Mouse (Mus musculus): ENCODE measurements at regions not wholly inside any gene's neighbourhood (a gene's known extent, or its start where the extent isn't known, plus 50 kb on each side); places are given as distances from the start of the nearest gene placed in this dataset.
A peak's percentile ranks its signal among the peaks of the same experiment; 100 is the strongest.

DNA sequence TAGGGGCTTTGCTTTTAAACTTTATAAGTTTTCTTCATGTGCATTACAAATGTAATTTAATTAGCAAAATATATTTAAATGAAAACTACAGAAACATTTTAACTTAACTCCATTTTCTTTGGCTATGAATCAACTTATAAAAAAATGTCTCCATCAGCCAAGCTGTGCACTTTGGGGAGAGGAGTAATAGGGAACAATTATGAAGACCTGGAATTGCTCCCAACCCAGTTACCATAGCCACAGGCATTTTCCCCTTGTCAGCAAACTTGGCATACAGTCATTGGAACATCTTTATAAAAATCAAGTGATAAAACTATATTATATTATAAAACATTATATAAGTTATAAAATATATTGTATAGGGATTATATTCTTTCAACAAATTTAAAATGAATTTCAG lies 65.0 kb downstream of the Atxn7l3b start:
- no peak for DNase-seq

DNA sequence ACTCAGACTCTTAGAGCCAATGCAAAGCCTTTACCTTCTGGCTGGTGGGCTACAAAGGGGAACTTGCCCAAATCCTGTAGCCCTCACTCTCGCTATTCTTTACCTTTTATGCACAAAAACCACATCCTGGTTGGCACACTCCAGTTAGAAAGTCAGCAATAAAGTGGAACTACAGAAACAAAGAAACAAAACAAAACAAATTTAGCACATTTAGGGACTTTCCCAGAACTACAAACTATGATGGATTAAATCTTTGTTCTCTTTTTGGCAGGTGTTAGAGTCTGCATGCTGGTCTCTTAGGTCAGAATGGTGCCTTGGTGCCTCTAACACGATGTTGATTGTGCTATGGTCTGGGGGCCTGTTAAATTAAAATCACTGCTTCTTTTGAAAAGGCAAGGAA lies 65.4 kb downstream of the Atxn7l3b start:
- no peak for DNase-seq

DNA sequence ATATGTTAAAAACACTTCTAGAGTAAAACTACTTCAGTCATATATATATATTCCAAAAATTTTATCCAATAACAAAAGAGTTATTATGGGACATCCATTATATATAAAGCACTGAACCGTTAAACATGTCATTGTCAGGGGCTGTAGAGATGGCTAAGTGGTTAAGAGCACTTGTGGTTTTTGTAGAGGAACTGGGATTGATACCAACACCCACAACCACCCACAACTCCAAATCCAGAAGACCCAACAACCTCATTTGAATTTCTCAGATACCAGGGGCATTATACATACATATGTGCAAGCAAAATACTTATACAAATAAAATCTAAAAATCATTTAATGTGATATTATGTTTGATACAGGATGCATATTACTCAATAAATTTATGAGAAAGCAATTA lies 76.8 kb downstream of the Atxn7l3b start:
- DNase-seq, result no peak

DNA sequence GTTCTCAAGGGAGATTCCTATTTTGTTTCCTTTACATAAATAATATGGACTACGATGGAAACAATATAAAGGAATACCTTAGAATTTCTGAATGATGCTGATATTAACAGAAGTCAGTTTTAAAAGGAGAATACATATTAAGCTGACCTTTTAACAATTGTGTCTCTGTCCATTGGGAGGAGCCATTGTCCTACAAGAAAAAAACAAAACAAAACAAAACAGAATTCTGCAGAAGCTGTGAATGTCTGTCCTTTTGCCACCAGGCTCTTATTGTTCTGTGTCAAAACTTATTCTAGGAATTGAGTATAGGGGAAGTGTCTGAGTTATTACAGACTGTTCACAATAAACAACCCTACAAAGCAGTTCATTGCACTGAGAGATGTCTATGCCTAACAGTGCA lies 82.6 kb downstream of the Atxn7l3b start:
- peak; percentile 33 for DNase-seq

DNA sequence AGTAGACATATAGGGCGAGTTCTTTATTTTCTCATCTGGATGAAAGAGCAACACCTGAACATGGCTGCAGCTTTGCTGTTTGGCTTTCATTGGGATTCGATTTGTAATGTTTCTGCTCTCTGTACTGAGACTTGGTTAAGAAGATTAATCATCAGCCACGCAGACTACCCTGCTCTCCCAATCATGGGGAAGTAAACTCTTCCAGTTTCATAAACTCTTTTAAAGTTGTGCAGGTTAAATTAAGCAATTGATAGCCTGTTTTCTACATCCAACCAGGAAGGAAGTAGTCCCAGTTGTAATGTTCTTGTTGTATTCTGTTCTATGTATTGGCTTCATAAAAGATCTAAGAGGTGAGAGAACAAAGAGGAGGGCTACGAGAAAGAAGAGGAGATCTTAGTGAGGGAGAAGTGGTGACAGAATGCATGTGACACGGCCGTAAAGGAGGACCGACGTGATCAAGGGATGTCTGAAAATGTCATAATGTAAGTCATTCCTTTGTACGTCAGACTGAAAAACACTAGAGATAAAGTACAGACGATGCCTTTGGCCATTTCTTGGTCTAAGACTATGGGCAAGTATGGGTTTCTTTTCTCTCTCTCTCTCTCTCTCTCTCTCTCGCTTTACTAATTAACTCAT lies 91.3 kb downstream of the Atxn7l3b start:
- DNase-seq, result no peak

DNA sequence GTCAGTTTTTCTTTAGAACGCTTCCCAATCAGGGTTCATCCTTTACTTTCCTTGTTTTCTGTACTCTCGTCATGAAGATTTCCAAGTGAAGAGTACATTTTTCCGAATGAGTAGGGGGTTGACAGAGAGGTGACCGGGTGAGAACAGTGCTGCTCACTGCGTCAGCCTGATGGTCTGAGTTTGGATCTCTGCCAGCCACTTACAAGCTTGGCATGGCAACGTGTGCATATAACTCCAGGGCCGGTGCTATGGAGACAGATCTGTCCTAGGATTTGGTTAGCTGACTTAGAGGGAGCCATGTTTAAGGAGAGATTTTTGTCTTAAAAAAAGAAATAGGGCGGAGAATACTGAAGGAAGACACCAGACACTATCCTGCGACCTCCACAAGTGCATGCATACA lies 92.8 kb downstream of the Atxn7l3b start:
- DNase-seq, result peak; percentile 2

DNA sequence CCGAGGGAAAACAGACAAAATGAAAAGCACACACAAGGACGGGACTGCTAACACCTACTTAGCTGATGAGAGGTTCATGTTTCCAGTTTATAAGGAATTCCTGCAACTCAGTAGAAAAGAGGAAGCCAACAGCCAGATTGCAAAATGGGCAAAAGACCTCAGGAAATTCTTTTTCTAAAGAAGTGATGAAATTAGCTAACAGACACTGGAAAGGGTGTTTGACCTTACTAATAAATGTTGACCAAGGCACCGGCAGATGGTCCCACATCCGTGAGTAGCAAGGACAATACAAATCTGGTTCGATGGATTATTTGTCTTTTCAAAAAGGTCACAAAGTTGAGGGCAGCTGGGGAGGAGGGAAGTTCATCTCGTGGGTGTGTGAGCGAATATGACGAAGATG lies 93.3 kb downstream of the Atxn7l3b start:
- DNase-seq, result peak; percentile 1

DNA sequence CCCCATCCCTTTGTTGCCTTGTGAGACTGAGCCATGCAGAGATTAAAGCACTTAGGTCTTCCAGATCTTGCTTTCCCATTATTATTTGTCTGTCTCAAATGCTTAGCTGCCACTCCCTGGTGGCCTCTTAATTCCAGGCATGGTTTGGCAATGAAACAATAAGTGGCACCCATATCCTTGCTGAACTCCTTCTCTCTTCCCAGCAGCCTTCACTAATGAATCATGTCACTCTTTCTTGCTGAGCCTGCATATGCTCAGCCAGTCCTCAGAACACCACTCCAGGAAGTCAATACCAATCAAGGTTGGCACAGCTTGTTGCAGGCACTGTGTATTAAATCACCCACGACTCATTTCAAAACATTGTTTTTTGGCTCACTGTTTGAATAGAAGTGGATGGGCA lies 118.6 kb downstream of the Atxn7l3b start:
- DNase-seq, result peak; percentile 59

DNA sequence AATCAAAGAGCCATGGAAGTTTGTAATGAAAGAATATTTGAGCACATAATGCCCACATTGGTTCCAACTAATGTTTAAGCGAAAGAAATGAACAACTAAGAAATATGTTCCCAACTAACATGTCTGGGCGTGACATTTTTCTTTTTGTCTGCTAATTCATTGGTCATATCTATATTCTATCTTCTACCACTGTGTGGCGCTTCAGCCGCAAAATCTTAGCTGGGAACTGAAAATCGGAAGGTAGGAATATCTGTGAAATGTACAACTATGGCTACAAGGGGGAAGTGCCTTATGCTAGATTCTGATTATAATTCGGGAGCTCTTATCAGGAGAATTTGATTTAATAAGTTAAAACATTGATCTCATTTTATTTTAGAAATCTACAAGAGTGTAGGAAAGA lies 125.2 kb downstream of the Atxn7l3b start:
- DNase-seq, result peak; percentile 49

DNA sequence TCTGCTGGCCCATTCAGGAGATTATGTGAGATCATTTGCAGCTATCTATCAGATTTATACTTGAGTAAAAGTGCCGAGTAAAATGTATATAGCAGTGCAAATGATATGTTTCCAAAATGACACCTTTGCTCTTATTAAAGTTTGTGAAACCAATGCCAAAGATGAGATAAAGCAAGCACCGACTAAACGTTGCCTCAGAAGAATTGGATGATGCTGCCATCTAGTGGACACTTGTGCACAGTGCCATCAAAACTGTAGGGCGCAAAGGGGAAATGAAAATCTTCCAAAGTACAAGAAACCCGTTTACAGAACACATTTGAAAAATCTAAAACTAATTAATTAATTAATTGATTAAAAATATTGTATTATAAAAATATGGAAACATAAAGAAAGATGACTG lies 127.2 kb downstream of the Atxn7l3b start:
- peak; percentile 70 for DNase-seq

DNA sequence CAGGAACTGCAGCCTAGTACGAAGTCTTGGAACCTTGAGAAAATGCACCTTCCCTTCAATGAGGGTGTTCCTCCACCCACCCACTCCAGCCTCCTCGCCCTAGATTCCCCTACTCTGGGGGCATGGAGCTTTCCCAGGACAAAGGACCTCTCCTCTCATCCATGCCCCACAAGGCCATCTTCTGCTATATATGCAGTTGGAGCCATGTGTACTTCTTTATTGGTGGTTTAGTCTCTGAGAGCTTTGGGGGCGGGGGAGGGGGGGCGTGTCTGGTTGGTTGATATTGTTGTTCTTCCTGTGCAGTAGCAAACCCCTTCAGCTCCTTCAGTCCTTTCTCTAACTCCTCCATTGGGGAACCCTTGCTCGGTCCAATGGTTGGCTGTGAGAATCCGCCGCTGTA lies 130.2 kb downstream of the Atxn7l3b start:
- DNase-seq, result no peak

DNA sequence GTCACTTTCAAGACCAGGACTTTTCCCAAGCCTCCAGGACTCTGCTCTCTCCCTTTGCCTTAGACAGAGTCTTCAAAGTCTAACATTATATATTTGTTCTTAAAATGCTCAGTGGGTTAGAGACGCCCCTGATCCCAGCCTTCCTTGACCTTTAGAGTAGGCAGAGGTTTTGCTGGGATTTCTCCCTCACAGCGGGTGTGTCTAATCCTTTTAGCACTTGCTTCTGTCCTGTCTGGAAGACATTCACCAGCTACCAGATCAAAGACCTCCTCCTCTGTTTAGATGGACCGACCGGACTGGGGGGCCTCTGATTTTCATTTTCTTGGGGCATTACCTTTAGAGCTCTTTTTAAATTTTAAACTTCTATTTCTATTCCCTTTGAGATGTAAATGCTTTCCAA lies 130.7 kb downstream of the Atxn7l3b start:
- no peak for DNase-seq

DNA sequence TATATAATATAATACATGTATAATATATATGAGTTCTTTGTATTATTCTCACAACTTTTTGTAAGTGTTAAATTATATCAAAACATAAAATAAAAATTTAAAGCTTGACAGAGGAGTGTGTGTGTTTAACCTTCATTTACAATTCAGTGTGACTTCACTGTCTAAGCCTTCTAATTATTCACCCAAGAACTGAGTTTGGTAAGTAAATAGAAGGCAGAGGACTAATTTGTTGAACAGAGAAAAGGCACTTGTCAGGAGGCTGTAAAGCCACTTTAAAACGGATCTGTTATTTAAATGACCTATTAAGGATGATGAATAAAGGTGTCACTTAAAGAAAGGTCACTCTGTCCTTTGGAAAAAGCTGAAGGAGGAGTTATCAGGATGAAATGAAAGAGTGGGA lies 132.9 kb downstream of the Atxn7l3b start:
- DNase-seq, result no peak

DNA sequence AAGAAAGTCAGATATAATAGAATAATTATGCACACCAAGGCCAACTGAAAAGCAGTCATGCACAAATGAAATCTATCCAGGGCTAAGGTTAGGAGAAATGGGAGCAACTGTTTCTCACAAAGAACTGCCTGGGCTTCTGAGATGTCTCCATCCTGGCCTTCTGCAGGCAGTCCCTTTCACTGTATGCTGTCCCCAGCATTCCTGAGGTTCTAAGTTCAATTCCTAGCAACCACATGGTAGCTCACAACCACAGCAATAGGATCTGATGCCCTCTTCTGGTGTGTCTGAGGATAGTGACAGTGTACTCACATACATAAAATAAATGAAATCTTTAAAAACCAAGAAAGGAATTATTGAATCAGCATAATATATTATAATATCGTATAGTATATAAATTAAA lies 133.3 kb downstream of the Atxn7l3b start:
- no peak for DNase-seq

DNA sequence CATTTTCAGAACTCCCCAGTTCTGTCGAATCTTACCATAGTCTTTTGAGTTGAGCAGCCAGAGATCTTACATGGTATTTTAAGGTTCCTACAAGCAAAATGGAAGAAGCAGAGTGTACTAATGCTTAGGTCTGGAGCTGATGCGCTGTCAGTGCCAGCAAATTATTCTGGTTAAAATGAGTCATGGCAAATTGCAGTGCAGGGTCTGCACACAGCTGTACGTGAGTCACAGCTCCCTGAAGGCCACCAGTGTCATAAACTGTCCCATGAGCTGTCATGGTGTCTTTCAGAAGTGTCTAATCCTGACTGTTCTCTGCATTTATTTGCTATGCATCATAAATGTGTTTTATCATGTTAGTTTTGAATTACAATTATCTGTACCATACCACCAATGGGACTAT lies 140.6 kb downstream of the Atxn7l3b start:
- DNase-seq, result no peak

DNA sequence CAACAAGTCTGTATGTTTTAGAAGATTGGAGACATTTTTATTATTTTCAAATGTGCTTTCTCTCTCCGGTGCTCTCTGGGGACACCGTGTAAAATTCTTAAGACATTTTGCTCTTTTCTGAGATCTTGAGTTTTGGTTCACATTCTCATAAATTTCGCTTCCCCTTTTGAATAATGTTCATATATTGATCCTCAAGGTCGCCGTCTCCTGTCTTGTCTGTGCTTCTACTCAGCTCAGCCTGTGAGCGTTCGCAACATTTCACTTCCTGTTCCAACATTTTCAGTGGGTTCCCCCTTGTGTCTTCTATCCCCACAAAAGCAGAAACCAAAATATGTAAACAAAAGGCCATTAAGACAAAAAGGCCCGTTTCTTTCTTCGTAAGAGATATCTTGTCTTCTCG lies 154.5 kb downstream of the Atxn7l3b start:
- no peak for DNase-seq

DNA sequence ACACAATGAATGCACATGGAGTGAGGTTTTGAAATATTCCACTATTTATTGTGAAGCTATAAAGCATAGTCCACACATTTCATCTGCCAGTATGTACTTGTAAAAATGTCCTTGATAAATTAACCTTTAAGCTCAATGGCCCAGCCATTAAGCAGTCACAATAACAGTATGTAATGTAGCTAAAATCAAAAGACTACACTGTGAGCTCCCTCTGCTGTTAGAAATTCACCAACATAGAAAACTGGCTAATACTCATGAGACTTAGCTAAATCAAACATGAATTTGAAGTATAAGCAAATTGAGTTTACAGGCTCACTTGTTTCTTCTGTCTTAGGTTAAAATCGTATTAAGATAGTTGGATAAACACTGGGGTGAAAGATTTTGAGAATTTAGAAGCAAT lies 182.1 kb downstream of the Atxn7l3b start:
- peak; percentile 40 for DNase-seq

DNA sequence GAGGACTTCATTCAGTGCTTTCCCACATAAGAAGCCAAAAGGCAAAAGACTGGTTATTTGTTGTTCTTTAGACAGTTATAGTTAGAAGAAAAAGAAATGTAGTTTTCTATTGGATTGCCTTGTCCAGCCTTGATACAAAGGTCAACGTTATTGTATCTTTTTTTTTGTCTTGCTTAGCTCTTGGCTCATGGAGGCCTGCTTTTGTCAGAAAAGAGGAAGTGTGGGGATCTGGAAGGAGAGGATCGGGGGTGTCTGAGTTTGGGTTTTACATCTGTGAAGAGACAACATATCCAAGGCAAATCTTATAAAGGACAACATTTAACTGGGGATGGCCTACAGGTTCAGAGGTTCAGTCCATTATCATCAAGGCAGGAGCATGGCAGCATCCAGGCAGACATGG lies 185.3 kb downstream of the Atxn7l3b start:
- DNase-seq, result no peak

DNA sequence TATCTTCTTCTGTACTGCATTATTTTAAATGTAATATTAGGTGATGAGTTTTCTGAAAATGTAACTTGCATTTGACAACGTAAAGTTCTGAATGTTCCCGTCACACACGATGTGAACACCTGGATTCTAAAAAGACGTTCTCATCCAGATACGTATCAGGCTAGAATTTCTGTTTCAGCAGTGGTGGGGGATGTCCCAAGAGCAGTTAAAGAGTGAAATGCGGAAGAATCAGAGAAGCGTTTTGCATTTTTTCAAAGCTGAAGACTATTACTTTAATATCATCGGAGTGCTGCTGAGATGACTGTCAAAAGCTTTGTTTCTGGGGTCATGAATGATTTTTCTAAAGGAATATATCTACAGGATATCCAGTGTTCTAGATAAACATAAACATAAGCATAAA lies 186.7 kb downstream of the Atxn7l3b start:
- no peak for DNase-seq

Measured in retina, postnatal 1 day (tissue).